Mouse (Mus musculus) layer of hippocampus, adult 11-12 months (tissue): ENCODE results near the gene Limd2.
A peak's percentile ranks its signal among the peaks of the same experiment; 100 is the strongest.
"Not testable (repeated sequence)": the region's sequence is repeated elsewhere in the genome, so short reads cannot be mapped to it uniquely, and the experiment has no call there.

Experiments
- DNase-seq: peaks from one replicate; pipeline ENCODE4 v3.0.0; 2022; ENCODE audit warnings: low spot score

The Limd2 gene

DNA sequence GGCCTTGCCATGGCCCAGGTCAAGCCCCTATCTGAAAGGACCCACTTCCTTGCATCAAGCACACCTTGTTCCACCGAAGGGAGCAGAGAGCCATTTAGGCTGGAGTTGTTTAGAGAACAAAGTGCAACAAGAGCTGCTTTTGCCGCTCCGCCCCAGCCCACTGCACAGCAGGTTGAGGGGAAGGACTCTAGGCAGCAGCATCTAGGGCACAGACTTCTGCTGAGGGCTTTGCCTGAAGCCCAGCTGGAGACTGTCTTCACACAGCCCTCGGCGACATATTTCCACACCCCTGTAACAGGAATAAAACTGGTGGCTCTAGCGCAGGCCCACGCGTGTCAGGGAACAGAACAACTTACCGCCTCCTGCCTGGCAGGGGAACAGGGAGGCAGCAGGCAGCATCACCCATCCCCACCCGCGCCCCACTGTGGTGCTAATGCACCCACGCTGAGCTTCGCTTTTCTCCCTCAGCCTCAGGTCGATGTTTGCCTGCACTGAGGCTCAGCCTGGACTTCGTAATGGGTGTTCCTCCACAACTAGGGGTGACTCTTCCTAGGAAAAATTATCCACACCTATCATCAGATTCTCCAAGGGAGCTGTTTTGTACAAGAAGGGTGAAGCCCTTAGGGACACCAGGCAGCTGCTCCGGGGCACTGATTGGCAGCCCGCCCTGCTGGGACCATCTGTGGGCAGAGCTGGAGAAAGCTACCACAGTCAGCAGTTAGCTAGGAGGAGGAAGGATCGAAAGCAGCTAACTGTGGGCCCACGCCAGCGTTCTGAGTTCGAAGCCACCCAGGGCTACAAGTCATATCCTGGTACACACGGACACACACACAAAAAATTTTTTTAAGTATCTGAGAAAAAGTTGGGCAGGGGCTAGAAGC, at the start of gene Limd2, which contains the start of gene Gm10840:
Gene Limd2, minus strand, starts transcription at position 20 of the 881 bp plus-strand sequence.
Gene Gm10840, plus strand, starts transcription at position 10 of the 881 bp plus-strand sequence.
- DNase-seq: peak; percentile 88

DNA sequence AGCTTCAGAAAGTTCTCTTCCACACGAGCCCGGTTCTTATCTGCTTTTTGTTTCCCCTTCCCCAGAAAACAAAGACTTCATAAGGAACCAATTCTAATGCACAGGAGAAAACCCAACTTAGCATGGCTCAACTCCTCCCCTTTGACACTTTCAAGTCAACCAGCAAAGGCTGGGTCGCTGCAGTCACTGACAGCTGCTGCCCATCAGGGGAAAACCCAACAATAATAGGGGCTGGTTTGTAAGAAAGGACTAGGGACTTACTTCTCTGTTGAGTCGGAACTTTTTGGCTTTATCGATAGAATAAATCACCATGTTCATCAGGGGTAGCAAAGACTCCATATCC, 41.4 kb upstream of the Limd2 start, which contains the start of gene Strada:
Gene Strada, minus strand, starts transcription at position 46 of the 343 bp plus-strand sequence.
- DNase-seq: no peak

DNA sequence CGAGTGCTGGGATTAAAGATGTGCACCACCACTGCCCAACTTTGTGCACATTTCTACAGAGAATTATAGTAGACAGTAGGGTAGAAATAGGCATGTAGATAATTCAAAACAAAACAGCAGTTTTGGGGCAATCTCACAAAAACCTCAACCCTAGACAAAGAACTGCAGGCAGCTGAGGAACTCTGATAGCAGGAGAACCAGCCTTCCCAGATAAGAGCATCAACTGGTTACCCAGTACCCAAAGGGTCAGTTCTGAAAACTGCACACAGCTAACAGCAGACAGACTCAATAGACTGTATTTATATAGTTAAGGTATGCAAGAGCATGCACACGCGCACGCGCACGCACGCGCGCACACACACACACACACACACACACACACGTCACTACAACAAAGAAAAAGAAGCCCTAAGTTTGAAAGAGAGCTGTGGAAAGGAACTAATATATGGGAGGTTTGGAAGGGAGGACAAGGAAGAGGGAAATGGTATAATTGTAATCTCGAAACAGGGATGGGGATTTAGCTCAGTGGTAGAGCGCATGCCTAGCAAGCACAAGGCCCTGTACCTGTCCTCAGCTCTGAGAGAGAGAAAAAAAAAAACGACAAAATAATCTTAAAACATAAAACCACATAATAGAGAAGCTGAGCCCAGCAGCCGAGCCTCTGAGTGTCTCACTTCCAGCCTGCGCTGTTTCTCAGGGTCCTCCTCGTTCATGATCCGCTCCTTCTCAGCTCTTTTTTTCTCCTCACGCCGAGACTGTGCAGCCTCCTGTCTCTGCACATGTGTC, 40.9 kb upstream of the Limd2 start:
- DNase-seq: no peak

DNA sequence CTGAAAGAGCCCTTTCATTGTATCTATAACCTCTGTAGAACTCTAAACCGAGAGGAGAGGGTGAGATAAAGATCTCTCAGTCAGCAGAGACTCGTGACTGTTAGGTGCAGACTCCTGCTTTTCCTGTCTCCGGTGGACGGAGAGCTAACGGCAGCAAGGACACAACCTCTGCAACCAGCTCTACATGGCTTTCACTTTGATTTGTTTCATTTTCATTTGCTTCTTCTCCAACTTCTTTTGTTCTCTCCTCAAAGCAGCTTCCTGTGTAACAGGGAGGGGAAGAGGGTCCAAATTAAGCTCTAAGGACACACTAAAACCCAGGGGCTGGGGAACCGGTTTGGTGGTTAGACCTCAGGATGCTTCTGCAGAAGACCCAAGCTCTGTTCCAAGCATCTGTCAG, 40.1 kb upstream of the Limd2 start:
- no peak for DNase-seq

DNA sequence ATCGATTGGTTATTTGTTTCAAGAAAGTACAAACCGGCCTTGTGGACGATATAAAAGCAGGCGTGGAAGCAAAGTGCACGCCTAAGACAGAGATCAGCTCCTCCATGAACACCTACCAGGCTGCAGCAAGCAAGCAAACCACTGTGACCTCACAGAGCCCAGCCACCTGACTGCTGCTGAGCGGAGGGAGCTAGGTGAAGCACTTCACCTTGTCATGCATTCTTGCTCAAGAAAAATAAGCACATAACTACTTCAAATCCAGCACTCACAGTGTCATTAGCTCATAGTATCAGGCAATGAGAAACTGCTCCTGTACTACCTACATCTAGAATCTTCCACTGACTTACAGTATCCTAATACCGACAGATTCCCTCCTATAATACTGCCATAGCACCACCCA, 39.3 kb upstream of the Limd2 start:
- not testable (repeated sequence) for DNase-seq

DNA sequence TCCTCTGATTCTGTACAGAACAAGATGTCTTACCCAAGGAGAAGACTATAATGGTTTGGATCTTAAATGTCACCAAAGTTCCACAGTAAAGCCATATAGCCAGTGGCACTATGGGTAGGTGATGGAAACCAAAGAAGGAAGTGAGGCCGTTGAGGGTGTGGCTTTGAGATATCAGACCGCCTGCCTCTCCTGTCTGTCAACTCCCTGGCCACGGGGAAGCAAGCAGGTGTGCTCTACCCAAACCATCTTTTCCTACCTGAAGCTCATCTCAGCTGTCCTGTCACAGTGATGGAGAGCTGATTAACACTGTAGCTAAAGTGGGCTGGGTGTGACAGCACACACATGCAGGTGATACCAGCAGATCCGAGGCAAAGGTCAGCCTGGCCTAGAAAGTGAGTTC, 37.6 kb upstream of the Limd2 start:
- no peak for DNase-seq

DNA sequence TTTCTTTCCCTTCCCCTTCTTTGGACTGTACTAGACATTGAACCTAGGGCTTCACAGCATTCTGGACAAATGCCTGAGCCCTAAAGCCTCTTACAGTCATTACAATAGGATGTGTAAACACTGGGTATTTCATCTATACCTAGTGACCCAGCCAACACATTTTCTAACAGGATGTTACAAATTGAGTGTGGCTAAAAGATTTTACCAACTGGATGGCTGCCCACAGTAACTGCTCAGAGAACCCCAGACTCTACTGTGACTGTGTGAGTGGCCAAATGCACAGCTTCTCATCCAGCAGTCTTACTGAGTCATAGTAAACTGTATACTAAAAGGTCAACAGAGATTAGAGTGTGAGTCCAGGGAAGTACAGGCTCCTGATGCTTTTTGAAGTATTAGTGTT, 34.7 kb upstream of the Limd2 start:
- no peak for DNase-seq

DNA sequence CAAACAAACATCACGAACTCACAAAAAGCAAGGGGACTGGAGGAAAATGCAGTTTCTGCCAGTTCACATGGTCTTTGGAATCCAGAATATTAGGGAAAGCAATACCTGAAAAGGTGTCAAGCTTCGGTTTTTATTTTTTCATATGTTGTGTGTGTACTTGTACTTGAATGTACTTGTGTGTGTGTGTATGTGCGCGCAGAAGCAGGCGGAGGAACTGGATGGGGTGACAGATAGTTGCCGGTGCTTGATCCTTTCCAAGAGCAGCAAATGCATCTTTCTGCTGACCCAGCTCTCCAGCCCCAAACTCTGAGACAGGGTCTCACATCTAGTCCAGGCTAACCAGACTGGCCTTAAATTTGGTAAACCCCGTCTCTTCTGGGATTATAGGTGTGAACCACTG, 34.2 kb upstream of the Limd2 start:
- no peak for DNase-seq

DNA sequence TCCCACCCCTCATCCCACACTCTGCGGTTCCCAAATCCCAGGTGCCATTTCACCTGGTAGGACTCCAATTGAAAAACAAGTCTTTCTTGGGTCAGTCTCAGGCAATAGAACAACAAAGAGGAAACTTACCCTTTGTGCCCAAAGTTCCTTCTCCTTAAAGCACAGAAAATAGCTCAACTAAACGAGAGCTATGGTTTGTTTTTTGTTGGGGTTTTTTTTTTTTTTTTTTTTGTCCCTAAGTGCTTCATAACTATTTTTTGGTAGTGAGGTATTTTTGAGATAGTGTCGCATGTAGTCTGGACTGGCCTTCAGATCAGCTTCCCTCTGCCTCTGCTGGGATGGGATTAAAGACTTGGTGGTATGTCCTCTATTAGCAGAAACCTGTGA, 33.5 kb upstream of the Limd2 start:
- DNase-seq: no peak

DNA sequence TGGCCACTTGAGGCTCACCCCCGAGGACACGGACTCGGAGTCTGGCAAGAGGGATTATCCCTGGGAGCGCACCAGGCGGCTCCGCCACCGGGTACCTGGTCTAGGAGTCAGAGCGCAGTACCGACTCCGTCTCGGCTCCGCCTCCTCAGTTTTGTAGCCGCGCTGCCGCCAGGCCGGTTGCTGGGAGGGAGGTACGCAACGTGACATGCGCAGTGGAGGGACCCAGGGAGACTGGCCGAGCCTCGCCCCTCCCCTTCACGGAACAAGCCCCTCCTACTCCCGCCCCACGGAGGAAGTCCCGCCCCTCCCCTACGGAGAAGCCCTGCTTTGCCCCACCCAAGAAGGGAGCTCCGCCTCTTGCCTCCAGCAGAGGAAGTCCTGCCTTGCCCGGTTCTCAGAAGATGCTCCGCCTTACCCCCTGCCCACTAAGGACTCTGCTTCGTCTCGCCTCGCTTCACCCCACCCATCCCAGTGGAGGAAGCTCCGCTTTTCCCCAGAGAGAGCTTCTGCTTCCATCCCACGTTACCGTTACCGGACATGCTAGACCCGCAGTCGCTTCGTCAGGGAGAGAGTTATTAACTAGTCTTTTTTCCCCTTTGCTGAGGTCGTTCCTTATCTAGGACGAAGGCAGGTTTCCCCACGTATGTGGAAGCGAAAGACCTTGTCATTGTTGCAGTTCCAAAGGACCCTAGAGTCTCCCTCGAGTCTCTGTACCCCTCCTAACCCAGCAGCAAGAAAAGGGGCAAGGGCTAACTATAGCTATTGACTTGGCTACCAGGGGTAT, 32.9 kb upstream of the Limd2 start:
- DNase-seq: peak; percentile 95

DNA sequence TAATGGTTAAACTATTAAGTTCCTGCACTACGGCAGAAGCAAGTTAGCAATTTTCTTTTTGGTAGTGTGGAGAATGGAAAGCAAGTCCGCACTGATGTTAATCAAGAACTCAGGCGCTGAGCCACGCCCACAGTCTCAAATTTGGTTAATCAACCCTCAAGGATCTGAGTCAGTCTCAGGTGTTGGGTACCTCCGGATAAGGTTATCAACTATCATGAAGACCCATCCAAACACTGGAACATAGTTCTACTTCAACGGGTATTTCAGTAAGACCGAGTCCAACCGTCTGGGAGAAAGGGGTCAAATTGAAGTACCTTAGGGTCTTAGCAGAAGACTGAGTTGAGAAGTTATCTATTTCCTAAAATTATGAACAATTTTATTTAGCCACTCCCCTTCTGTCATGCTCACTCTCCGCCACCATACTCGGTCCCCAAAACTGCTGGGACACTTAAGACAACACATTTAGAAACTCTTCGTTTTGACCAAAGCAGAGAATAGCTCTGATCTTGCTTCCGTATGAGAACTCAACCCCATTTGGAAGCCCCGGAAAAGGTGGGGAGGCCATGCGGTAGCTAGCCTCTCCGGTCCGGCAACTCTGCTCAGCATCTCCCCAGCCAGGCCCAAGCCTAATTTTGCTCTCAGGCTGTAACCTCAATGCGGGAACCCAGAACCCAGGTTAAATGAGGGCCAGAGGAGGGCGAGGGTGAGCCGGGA, 32.2 kb upstream of the Limd2 start:
- no peak for DNase-seq

DNA sequence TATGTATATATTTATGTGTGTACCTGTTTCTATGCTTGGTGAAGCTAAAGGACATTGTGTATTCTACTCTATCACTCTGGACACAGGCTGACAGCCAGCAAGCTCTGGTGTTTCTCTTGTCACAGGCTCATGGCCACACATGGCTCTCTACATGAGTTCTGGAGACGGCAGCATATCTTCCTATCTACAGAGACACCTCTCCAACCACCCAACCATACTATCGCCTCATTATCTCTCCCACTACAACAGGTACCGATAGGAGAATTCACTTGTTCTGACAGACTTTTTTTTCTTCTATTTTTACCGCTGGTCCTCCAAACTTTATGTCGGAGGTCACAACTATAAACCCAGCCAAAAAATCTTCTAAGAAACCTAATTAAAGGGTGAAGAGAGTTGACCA, 31.6 kb upstream of the Limd2 start:
- no peak for DNase-seq

DNA sequence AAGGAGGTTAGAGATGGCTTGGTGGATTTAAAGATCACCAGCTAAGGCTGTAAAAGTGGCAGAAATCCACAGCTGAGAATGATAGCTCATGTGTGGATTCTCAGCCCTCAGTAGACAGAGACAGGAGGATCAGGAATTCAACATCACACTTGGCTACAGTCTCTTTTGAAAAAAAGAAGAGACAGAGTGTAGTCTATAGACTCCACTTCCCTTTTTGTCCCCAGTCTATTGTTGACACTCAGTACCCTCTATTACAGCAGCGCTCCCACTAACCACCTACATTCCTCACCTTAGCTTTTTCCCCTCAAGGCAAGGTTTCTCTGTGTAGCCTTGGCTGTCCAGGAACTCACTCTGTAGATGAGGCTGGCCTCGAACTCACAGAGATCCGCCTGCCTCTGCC, 31.1 kb upstream of the Limd2 start:
- DNase-seq: no peak

DNA sequence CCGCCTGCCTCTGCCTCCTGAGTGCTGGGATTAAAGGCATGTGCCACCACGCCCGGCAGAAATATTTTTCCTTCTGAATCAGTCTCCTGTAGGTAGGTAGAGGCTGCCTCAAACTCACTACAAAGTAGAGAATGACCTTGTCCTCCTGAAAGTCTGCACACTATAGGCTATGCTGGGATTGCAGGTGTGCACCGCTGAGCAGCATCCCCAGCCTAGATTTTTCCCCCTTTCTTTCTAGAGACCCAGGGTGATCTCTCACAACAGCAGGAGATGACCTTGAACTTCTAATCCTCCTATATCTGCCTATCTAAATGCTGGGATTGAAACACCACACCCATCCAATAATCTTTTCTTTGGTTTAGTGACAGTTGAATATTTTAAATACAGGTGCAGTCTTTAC, 26.7 kb upstream of the Limd2 start:
- no peak for DNase-seq

DNA sequence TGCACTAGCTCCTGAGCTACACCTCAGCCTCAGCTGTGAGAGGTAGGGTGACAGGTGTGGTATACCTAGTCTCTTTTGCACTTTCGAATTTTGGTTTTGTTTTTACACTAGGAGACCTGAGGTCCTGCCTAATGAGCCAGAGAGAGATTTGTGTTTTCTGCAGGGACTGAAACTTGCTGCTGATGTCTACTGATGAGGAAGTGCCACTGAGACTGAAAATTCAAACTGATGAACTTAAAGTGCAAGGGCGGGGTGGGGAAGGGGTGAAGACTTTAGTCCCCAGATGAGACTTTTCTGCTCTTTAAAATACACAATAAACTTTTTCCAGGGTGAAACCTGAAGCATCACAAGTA, 19.8 kb upstream of the Limd2 start:
- no peak for DNase-seq

DNA sequence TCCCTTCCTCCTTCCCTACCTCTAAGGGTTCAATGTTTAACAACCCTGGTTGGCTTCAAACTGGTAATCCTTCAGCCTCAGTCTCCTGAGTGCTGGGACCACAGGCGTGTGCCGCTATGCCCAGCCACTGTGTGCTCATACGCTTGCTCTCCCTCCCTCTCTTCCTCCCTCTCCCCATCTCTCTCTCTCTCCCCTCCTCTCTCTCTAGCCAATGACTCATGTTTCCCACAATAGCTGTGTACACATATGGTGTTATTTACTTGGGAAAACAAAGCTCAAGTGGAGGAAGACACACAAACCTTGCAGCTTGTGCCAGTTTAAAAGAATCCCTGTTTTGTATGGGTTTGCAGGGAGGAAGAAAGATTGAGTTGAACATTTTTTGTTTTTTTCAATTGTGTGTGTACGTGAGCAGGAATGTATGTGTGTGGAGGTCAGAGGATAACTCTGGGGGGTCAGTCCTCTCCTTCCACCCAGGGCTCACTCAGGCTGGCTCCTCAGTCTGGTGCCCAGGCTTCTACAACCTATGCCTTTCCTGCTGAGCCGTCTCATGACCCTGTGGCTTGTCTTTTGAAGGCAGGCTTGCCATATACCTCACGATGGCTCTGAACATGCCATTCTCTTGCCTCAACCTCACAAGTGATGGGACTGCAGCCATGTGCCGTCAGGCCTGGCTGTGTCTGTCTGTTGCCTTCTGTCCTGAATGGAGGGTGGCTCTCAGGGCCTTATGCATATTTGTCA, 19.2 kb upstream of the Limd2 start:
- no peak for DNase-seq

DNA sequence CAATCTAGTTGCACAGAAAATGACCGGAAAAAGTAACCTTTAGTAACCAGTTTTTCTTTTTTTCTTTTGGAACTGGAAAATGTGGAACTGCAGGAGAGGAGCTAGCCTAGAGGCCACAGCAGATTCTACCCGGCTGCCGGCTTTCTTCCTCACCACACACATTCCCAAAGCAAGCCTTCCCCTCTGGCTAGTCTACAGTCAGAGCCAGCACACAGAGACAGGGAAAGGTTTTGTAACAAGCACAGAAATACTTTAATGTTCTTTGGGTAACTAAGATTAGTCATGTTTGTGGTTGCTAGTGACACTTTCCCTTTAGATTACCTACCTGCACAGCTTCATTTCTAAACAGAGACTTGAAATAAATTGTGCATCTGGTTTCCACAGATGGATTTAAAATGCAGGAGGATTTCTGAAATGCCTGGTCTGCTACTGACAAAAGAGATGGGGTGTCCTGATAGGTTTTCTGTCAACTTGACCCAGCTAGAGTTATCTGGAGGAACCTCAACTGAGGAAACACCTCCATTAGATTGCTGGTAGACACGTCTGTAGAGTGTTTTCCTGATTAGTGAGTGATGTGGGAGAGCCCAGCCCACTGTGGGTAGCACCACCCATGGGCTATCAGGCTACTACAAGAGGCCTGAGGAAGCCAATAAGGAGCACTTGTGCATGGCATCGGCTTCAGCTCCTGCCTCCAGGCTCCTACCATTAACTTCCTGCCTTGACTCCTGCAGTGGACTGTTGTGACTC, 17.5 kb upstream of the Limd2 start:
- no peak for DNase-seq

DNA sequence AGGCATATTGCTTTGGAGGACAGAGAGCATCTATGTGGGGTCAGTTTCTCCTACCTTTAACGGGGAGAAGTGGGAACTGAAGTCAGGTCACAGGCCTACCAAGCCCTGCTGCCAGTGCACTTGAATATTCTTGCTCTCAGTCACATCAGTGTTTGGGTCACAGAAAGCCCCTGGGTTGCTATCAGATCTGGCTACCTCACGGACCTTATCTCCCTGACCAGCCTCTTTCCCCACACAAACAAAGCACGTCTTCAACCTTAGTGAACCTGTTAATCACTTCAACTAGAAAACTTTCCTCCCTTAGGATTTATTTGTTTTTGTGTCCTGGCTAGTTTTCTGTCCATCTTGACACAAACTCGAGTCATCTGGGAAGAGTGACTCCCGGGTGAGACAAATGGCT, 15.7 kb upstream of the Limd2 start:
- DNase-seq: no peak

DNA sequence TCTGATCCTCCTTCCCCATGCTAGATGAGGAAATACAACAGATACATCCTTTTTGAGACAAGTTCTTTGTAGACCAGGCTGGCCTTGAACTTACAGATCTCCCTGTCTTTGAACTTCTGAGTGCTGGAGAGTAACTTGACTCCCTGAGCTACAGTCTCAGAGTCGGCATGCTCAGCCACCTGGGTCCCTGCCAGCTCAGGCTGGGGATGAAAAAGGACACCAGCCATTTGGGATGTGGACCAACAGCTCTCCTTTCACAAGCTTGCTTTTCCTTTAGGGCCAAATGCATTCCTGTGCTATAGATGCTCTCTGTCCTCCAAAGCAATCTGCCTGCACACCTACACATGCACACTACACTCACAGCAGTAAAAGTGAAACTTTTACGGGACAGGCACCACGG, 14.4 kb upstream of the Limd2 start:
- DNase-seq: no peak

DNA sequence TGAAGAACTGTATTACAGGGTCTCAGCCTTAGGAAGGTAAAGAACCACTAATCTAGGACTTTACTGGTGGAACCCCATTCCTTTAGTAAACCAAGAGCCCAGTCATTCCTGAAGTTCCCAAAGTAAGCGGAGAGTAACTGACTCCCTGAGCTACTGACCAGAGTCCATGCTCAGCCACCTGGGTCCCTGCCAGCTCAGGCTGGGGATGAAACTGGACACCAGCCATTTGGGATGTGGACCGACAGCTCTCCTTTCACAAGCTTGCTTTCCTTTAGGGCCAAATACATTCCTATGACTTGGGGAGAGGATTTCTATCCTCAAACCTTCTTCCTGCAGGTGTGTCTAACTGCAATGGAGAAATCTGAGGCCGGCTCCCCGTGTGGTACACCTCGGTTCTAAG, 13.7 kb upstream of the Limd2 start:
- DNase-seq: no peak

DNA sequence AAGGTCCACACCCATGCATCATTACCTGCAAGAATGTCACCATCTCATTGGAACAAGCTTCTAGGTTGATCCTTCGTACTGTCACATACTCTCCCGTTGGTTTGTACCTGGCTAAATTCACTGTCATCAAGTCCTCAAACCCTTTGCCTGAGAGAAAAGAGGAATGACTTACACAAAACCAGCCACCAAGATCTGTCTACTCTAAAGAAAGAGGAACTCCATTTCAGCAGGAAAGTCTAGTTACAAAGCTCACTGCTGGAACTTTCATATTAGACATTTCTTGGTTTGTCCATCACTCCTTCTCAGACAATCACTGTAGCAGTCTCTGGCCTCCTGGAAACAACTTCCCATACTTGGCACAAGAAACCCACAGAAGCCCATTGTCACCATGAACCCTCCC, 12.6 kb upstream of the Limd2 start:
- DNase-seq: no peak
